ENCODE assay signal across 8 mouse cellular contexts in genomic region chr10:4041691-4042090, GRCm38 (mm10).
DNase-seq lines count a peak whose midpoint lies in the region; ATAC-seq and TF ChIP-seq lines count a peak whose summit lies in the region.

No protein-coding gene starts in this region.

- no peak overlapping the region for H3K4me2 ChIP-seq in intestine, postnatal 0 days (replicated peaks; ENCODE audit: low read depth)
- no peak overlapping the region for H3K4me2 ChIP-seq in intestine, embryonic 16.5 days (ENCODE audit: low read depth, low read length)
- no peak overlapping the region for H3K4me2 ChIP-seq in midbrain, embryonic 14.5 days (ENCODE audit: low read length)

- peaks cover 10% of the 10 kb centered on the region for H3K36me3 ChIP-seq in intestine, postnatal 0 days (ENCODE audit: control insufficient read depth, insufficient read depth)
- no peaks in the 10 kb centered on the region; the same call in none of the 2 replicates for H3K36me3 ChIP-seq in intestine, embryonic 16.5 days (ENCODE audit: control insufficient read depth, insufficient read depth, low read length)
- no peaks in the 10 kb centered on the region for H3K36me3 ChIP-seq in midbrain, embryonic 14.5 days (ENCODE audit: control insufficient read depth, insufficient read depth, low read length)

- H3K4me1 ChIP-seq in intestine, postnatal 0 days (replicated peaks; ENCODE audit: control insufficient read depth, insufficient read depth, low read length): no peaks in the 10 kb centered on the region
- H3K4me1 ChIP-seq in intestine, embryonic 16.5 days (ENCODE audit: control insufficient read depth, insufficient read depth, low read length): no peaks in the 10 kb centered on the region
- H3K4me1 ChIP-seq in midbrain, embryonic 14.5 days (ENCODE audit: control insufficient read depth, insufficient read depth, low read length): no peaks in the 10 kb centered on the region

- H3K27ac ChIP-seq in intestine, postnatal 0 days (ENCODE audit: low read depth, low read length): no peak overlapping the region
- H3K27ac ChIP-seq in intestine, embryonic 16.5 days (ENCODE audit: low read length): no peak overlapping the region
- H3K27ac ChIP-seq in midbrain, embryonic 14.5 days (replicated peaks; ENCODE audit: low read depth, low read length): no peak overlapping the region

- peak; percentile 85 for TF ChIP-seq CTCF in intestine, postnatal 0 days (IDR thresholded peaks at IDR 0.05; ENCODE audit: low read depth)

- no peak overlapping the region for H3K9ac ChIP-seq in intestine, postnatal 0 days (ENCODE audit: low read depth, low read length)
- H3K9ac ChIP-seq in intestine, embryonic 16.5 days (ENCODE audit: low read depth, low read length): no peak overlapping the region
- no peak overlapping the region for H3K9ac ChIP-seq in midbrain, embryonic 14.5 days (replicated peaks; ENCODE audit: low read length)

- no peaks in the 10 kb centered on the region for H3K27me3 ChIP-seq in intestine, postnatal 0 days (replicated peaks; ENCODE audit: control insufficient read depth, insufficient read depth, low read length)
- H3K27me3 ChIP-seq in intestine, embryonic 16.5 days (replicated peaks; ENCODE audit: control insufficient read depth, insufficient read depth, low read length): no peaks in the 10 kb centered on the region
- no peaks in the 10 kb centered on the region for H3K27me3 ChIP-seq in midbrain, embryonic 14.5 days (ENCODE audit: control insufficient read depth, insufficient read depth, low read length)

- peak; percentile 64 for DNase-seq in ES-CJ7 (ENCODE audit: low read depth, low spot score)
- peak; percentile 58 for DNase-seq in cerebellum, adult 9-11 months
- peak; percentile 51 for DNase-seq in gastrocnemius, postnatal 14 days
- peak; percentile 22 to 31 for DNase-seq in layer of hippocampus, postnatal 36 days
- peak; percentile 64 for DNase-seq in midbrain, embryonic 14.5 days
- peak; percentile 30 to 40 for DNase-seq in thymus, postnatal 36 days

- no peaks in the 10 kb centered on the region for H3K9me3 ChIP-seq in intestine, postnatal 0 days (ENCODE audit: control insufficient read depth)
- no peaks in the 10 kb centered on the region for H3K9me3 ChIP-seq in intestine, embryonic 16.5 days (ENCODE audit: control insufficient read depth, low read length)
- no peaks in the 10 kb centered on the region for H3K9me3 ChIP-seq in midbrain, embryonic 14.5 days (ENCODE audit: control insufficient read depth, low read length)

- ATAC-seq in intestine, postnatal 0 days: no peak
- no peak for ATAC-seq in intestine, embryonic 16.5 days
- no peak for ATAC-seq in midbrain, embryonic 14.5 days (ENCODE audit: low FRiP score, low TSS enrichment)

- 76% methylated on average over 9 of the region's 9 CpGs for WGBS in intestine, postnatal 0 days
- 68% methylated on average over 9 of the region's 9 CpGs for WGBS in intestine, embryonic 16.5 days
- WGBS in midbrain, embryonic 14.5 days: 80% methylated on average over 9 of the region's 9 CpGs

- H3K4me3 ChIP-seq in intestine, postnatal 0 days (ENCODE audit: low read depth, low read length): no peak overlapping the region
- H3K4me3 ChIP-seq in intestine, embryonic 16.5 days (ENCODE audit: low read length): no peak overlapping the region
- H3K4me3 ChIP-seq in midbrain, embryonic 14.5 days (replicated peaks; ENCODE audit: low read depth, low read length): no peak overlapping the region

- intact Hi-C loops in gastrocnemius, postnatal 14 days (cut with DNase I; ENCODE audit: low total_unique reads): no loop called here
